Mouse (Mus musculus): ENCODE data around the gene Exoc2. TPM values are rescaled to one million over a fixed set of nuclear protein-coding genes. Genes with fewer than 3 reads are reported as not detected.

Exoc2 gene
- polyA plus RNA-seq, 1 experiment: 10.8 TPM

GRCm38 (mm10) chr13:30833476-30834149, 140.3 kb downstream of the Exoc2 start:
- Histone ChIP-seq H3K27me3 (ENCODE audit: control insufficient read depth, insufficient read depth, insufficient read length) (no peaks in the 10 kb centered on the region), H3ac (ENCODE audit: control insufficient read depth, insufficient read length, low read depth) (no peak overlapping the region), H3K4me3 (ENCODE audit: insufficient read depth, poor library complexity, severe bottlenecking) (no peak overlapping the region), H3K79me2 (ENCODE audit: control insufficient read depth, insufficient read depth) (no peaks in the 10 kb centered on the region), H3K79me3 (ENCODE audit: low read depth) (no peaks in the 10 kb centered on the region), H3K36me3 (ENCODE audit: control insufficient read depth, insufficient read depth) (no peaks in the 10 kb centered on the region)
- TF ChIP-seq FOSL1 (IDR thresholded peaks at IDR 0.05; ENCODE audit: insufficient read depth, low read length, poor library complexity, severe bottlenecking) (no peak), CEBPB (IDR thresholded peaks at IDR 0.05; ENCODE audit: low read depth) (no peak), MYOD1 (IDR thresholded peaks at IDR 0.05; ENCODE audit: control insufficient read depth, insufficient read length, low read depth) (no peak), CTCF (IDR thresholded peaks at IDR 0.05; ENCODE audit: control insufficient read depth, insufficient read depth, insufficient read length) (no peak), USF1 (IDR thresholded peaks at IDR 0.05; ENCODE audit: low read depth) (no peak), MYOG (IDR thresholded peaks at IDR 0.05; ENCODE audit: control insufficient read depth, extremely low read depth, insufficient read length) (no peak), MAX (IDR thresholded peaks at IDR 0.05) (no peak)

DNA sequence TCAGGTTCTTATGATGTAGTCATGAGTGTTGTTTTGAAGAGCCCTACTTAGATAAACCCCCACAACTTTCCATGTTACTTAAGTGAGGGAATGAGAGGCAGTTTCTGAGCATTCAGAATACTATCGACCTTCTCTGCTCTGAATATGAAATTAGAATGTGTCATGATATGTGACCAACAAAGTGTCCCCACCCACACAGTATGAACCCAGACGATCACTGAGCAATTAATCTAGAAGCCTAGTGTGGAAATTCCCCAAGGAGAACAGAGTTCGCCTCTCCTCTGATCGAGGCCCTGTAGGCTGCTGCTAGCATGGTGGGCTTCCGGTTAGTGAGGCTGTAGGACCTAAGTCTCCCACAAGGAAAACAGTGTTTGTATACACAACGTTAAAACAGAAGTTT, 142.5 kb downstream of the Exoc2 start:
- TF ChIP-seq MAX (IDR thresholded peaks at IDR 0.05) (no peak), MYOG (IDR thresholded peaks at IDR 0.05; ENCODE audit: control insufficient read depth, extremely low read depth, insufficient read length) (no peak), CEBPB (IDR thresholded peaks at IDR 0.05; ENCODE audit: low read depth) (no peak), CTCF (IDR thresholded peaks at IDR 0.05; ENCODE audit: control insufficient read depth, insufficient read depth, insufficient read length) (no peak), FOSL1 (IDR thresholded peaks at IDR 0.05; ENCODE audit: insufficient read depth, low read length, poor library complexity, severe bottlenecking) (no peak), MYOD1 (IDR thresholded peaks at IDR 0.05; ENCODE audit: control insufficient read depth, insufficient read length, low read depth) (no peak), USF1 (IDR thresholded peaks at IDR 0.05; ENCODE audit: low read depth) (no peak)
- Histone ChIP-seq H3K27me3 (ENCODE audit: control insufficient read depth, insufficient read depth, insufficient read length) (no peaks in the 10 kb centered on the region), H3ac (ENCODE audit: control insufficient read depth, insufficient read length, low read depth) (no peak overlapping the region), H3K79me2 (ENCODE audit: control insufficient read depth, insufficient read depth) (no peaks in the 10 kb centered on the region), H3K4me3 (ENCODE audit: insufficient read depth, poor library complexity, severe bottlenecking) (no peak overlapping the region), H3K79me3 (ENCODE audit: low read depth) (no peaks in the 10 kb centered on the region), H3K36me3 (ENCODE audit: control insufficient read depth, insufficient read depth) (no peaks in the 10 kb centered on the region)

DNA sequence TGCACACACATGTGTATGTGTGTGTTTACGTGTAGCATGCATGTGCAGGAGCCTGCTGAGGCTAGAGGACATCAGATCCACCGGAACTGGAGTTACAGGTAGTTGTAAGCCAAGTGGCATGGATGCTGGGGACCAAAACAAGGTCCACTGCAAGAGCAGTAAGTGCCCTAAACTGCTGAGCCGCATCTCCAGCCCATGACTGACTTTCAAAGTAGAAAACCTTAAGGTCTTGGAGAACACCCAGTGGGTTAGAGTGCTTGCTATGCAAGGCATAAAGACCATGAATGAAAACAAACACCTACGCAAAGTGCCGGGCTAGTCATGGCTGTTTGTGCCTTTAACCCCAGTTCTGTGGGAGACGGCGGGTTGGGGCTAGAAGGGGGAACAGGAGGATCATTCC, 147.4 kb downstream of the Exoc2 start:
- H3ac ChIP-seq (ENCODE audit: control insufficient read depth, insufficient read length, low read depth): no peak overlapping the region
- H3K4me3 ChIP-seq (ENCODE audit: insufficient read depth, poor library complexity, severe bottlenecking): no peak overlapping the region
- H3K27me3 ChIP-seq (ENCODE audit: control insufficient read depth, insufficient read depth, insufficient read length): no peaks in the 10 kb centered on the region
- TF ChIP-seq USF1 (IDR thresholded peaks at IDR 0.05; ENCODE audit: low read depth) (no peak), MYOD1 (IDR thresholded peaks at IDR 0.05; ENCODE audit: control insufficient read depth, insufficient read length, low read depth) (no peak)
- H3K79me3 ChIP-seq (ENCODE audit: low read depth): no peaks in the 10 kb centered on the region
- H3K79me2 ChIP-seq (ENCODE audit: control insufficient read depth, insufficient read depth): no peaks in the 10 kb centered on the region
- peaks cover 14% of the 10 kb centered on the region for H3K36me3 ChIP-seq (ENCODE audit: control insufficient read depth, insufficient read depth)

DNA sequence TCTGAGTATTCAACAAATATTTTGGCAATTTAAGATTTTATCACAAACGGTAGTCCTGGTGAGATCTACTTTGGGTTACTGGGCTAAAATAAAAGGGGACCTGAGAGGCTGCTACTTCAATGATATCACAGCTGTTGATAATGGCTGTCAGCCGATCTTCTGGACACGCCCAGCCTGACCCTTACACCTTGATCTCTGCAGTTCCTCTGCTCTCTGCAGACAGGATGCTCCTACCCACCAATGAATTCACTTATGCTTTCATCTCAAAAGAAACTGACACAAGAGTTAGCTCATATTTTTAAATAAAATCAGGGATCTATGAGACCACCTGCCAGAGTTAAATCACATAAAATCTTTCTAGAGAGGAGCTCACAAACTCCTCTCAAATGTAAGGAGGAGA, 149.0 kb downstream of the Exoc2 start:
- no peak overlapping the region for H3K4me3 ChIP-seq (ENCODE audit: insufficient read depth, poor library complexity, severe bottlenecking)
- H3K79me2 ChIP-seq (ENCODE audit: control insufficient read depth, insufficient read depth): no peaks in the 10 kb centered on the region
- H3K27me3 ChIP-seq (ENCODE audit: control insufficient read depth, insufficient read depth, insufficient read length): no peaks in the 10 kb centered on the region
- no peaks in the 10 kb centered on the region for H3K79me3 ChIP-seq (ENCODE audit: low read depth)
- H3ac ChIP-seq (ENCODE audit: control insufficient read depth, insufficient read length, low read depth): no peak overlapping the region
- H3K36me3 ChIP-seq (ENCODE audit: control insufficient read depth, insufficient read depth): peaks cover 14% of the 10 kb centered on the region
- no peak for TF ChIP-seq FOSL1 (IDR thresholded peaks at IDR 0.05; ENCODE audit: insufficient read depth, low read length, poor library complexity, severe bottlenecking)
- no peak for TF ChIP-seq MAX (IDR thresholded peaks at IDR 0.05)
- TF ChIP-seq MYOD1 (IDR thresholded peaks at IDR 0.05; ENCODE audit: control insufficient read depth, insufficient read length, low read depth): no peak
- no peak for TF ChIP-seq CEBPB (IDR thresholded peaks at IDR 0.05; ENCODE audit: low read depth)
- TF ChIP-seq USF1 (IDR thresholded peaks at IDR 0.05; ENCODE audit: low read depth): no peak
- TF ChIP-seq CTCF (IDR thresholded peaks at IDR 0.05; ENCODE audit: control insufficient read depth, insufficient read depth, insufficient read length): no peak
- no peak for TF ChIP-seq MYOG (IDR thresholded peaks at IDR 0.05; ENCODE audit: control insufficient read depth, extremely low read depth, insufficient read length)

- no peak overlapping the region for H3K4me3 ChIP-seq (ENCODE audit: insufficient read depth, poor library complexity, severe bottlenecking)
- H3K36me3 ChIP-seq (ENCODE audit: control insufficient read depth, insufficient read depth): peaks cover 24% of the 10 kb centered on the region
- no peak overlapping the region for H3ac ChIP-seq (ENCODE audit: control insufficient read depth, insufficient read length, low read depth)
- no peak for TF ChIP-seq FOSL1 (IDR thresholded peaks at IDR 0.05; ENCODE audit: insufficient read depth, low read length, poor library complexity, severe bottlenecking)
- TF ChIP-seq MAX (IDR thresholded peaks at IDR 0.05): no peak
- TF ChIP-seq MYOD1 (IDR thresholded peaks at IDR 0.05; ENCODE audit: control insufficient read depth, insufficient read length, low read depth): no peak
- H3K79me3 ChIP-seq (ENCODE audit: low read depth): no peaks in the 10 kb centered on the region
- no peaks in the 10 kb centered on the region for H3K27me3 ChIP-seq (ENCODE audit: control insufficient read depth, insufficient read depth, insufficient read length)
- no peaks in the 10 kb centered on the region for H3K79me2 ChIP-seq (ENCODE audit: control insufficient read depth, insufficient read depth)
Measured at GRCm38 (mm10) chr13:30820555-30820954, 153.3 kb downstream of the Exoc2 start.

DNA sequence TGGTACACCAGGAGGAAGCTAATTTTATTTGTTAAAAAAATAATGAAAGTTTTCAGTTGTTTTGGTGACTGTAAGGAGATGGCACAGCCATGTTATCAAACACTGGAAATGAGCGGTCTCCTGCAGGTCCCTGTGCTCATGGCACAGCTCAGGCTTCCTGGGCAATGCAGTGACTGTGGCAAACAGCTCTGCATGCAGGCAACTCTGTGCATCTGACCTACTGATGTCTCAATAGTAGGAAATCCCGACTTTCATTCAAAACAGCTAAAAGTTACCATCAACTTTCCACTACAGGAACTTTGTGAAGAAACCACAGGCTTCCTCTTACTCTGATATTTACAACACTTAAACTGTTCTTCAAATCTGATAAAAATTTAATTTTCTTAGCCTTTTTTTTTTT, 154.0 kb downstream of the Exoc2 start:
- Histone ChIP-seq H3ac (ENCODE audit: control insufficient read depth, insufficient read length, low read depth) (no peak overlapping the region), H3K79me2 (ENCODE audit: control insufficient read depth, insufficient read depth) (no peaks in the 10 kb centered on the region), H3K27me3 (ENCODE audit: control insufficient read depth, insufficient read depth, insufficient read length) (no peaks in the 10 kb centered on the region), H3K36me3 (ENCODE audit: control insufficient read depth, insufficient read depth) (peaks cover 27% of the 10 kb centered on the region), H3K79me3 (ENCODE audit: low read depth) (no peaks in the 10 kb centered on the region), H3K4me3 (ENCODE audit: insufficient read depth, poor library complexity, severe bottlenecking) (no peak overlapping the region)
- no peak for TF ChIP-seq FOSL1 (IDR thresholded peaks at IDR 0.05; ENCODE audit: insufficient read depth, low read length, poor library complexity, severe bottlenecking)
- no peak for TF ChIP-seq CTCF (IDR thresholded peaks at IDR 0.05; ENCODE audit: control insufficient read depth, insufficient read depth, insufficient read length)
- TF ChIP-seq MYOD1 (IDR thresholded peaks at IDR 0.05; ENCODE audit: control insufficient read depth, insufficient read length, low read depth): no peak
- TF ChIP-seq MYOG (IDR thresholded peaks at IDR 0.05; ENCODE audit: control insufficient read depth, extremely low read depth, insufficient read length): no peak
- no peak for TF ChIP-seq USF1 (IDR thresholded peaks at IDR 0.05; ENCODE audit: low read depth)

Measured in C2C12 (cell line).